Mouse (Mus musculus) ES-Bruce4 (cell line): ENCODE data around the gene Olfr313.
"Not testable (repeated sequence)": the region's sequence is repeated elsewhere in the genome, so short reads cannot be mapped to it uniquely, and the experiment has no call there.

Experiments used
- CTCF ChIP-seq: IDR thresholded peaks from one replicate; pipeline ENCODE4 v1.8.1; 2011; ENCODE audit warnings: low read depth, low read length
- EP300 ChIP-seq: IDR thresholded peaks from 2 replicates; pipeline ENCODE4 v1.6.1; 2011; ENCODE audit warnings: low read depth, low read length; ENCODE audit not compliant: insufficient read depth
- POLR2A ChIP-seq: IDR thresholded peaks from one replicate; pipeline ENCODE4 v1.8.1; 2011; ENCODE audit warnings: low read length; ENCODE audit not compliant: insufficient read depth

GRCm38 (mm10) chr11:58832541-58832940, 17.7 kb downstream of the Olfr313 start:
- TF ChIP-seq CTCF, POLR2A, EP300: not testable (repeated sequence)
